ENCODE assay signal across 29 mouse cellular contexts in the genomic region with DNA sequence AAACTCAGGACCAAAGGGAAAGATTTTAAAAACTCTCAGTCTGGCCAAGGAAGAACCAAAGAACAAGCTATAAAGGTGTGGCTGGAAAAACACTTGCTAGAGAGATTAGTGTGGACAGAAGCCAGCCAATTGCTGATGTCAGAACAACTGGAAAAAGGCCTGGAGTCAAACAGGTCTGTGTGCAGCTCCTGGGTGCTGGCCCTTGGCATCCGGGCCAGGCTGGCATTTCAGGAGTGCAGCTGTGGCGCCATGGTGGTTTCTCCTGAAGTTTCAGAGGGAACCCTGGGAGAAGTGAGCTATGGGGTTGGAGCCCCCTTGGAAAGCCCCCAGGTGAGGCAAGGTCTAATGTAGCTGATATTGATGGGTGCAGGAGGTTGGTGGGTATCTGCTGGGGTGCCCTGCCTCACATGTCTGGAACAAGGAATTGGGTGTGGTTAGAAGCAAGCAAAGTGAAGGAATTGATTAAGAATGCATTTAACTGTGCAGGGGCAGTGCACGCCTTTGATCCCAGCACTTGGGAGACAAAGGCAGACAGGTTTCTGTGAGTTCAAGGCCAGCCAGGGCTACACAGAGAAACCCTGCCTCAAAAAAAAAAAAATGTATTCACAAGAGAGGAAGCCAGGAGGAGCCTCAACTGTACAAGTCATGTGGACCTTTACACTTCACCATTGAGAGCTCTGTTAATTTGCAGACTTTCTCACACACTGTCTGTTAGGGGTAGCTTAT. TPM values are rescaled to one million over a fixed set of nuclear protein-coding genes. Genes with fewer than 3 reads are reported as not detected.
DNase-seq lines count a peak whose midpoint lies in the region; ATAC-seq and TF ChIP-seq lines count a peak whose summit lies in the region.
"Had no signal": no experiment of that assay in that cellular context is flagged by ENCODE, and none has a peak within 500 bp of the region (broad histone marks: within the 10 kb centered on the region; RNA-seq: fewer than 3 reads in every experiment).

No protein-coding gene starts in this region.

- TF ChIP-seq CTCF in kidney, adult 2 months (conservative IDR thresholded peaks at IDR 0.05; ENCODE audit: insufficient read depth, insufficient read length, low read depth, low read length) = no peak
- no peak for TF ChIP-seq CTCF in left cerebral cortex, adult 2 months (IDR thresholded peaks at IDR 0.05)

- H3K27me3 ChIP-seq in kidney, adult 2 months (replicated peaks; ENCODE audit: control insufficient read depth, insufficient read depth, low read length) = no peaks in the 10 kb centered on the region
- H3K27me3 ChIP-seq in forebrain, embryonic 13.5 days = no peaks in the 10 kb centered on the region
- H3K27me3 ChIP-seq: embryonic facial prominence, embryonic 13.5 days; forebrain, embryonic 12.5 days had no signal

- no peak overlapping the region for H3K9ac ChIP-seq in forebrain, embryonic 13.5 days
- H3K9ac ChIP-seq: embryonic facial prominence, embryonic 13.5 days; forebrain, embryonic 12.5 days; hindbrain, embryonic 13.5 days had no signal

- no peak for ATAC-seq in forebrain, embryonic 13.5 days
- ATAC-seq: forebrain, embryonic 16.5 days; hindbrain, embryonic 16.5 days; inflammation-experienced regulatory T-cells, adult 6 months had no signal

- peak; percentile 28 for DNase-seq in kidney, adult 2 months
- DNase-seq in kidney, postnatal 10 days = no peak
- DNase-seq in lung, postnatal 36 days = peak; percentile 25
- DNase-seq in lung, postnatal 10 days = no peak
- DNase-seq in ZHBTc4 (ENCODE audit: low read depth, low spot score) = peak; percentile 88
- DNase-seq in left cerebral cortex, adult 2 months (ENCODE audit: extremely low spot score in 1 of 2, low spot score in 2 of 2) = no peak
- DNase-seq: adrenal gland, adult 2 months; adrenal gland, postnatal 14 days; B cell, adult 2 months; cerebellum, adult 11 months; cerebellum, adult 2 months; cerebellum, adult 9-11 months; cerebellum, postnatal 36 days; embryo, embryonic 11 days; gastrocnemius, postnatal 10 days; gastrocnemius, postnatal 36 days had no signal

- no peak overlapping the region for H3K4me2 ChIP-seq in forebrain, embryonic 13.5 days
- H3K4me2 ChIP-seq: embryonic facial prominence, embryonic 13.5 days; forebrain, embryonic 12.5 days; heart, embryonic 11.5 days; hindbrain, embryonic 13.5 days had no signal

- H3K9me3 ChIP-seq in forebrain, embryonic 13.5 days (replicated peaks) = no peaks in the 10 kb centered on the region
- H3K9me3 ChIP-seq: embryonic facial prominence, embryonic 10.5 days; embryonic facial prominence, embryonic 13.5 days; forebrain, embryonic 12.5 days; hindbrain, embryonic 10.5 days; hindbrain, embryonic 13.5 days had no signal

- no peaks in the 10 kb centered on the region for H3K4me1 ChIP-seq in kidney, adult 2 months (ENCODE audit: control insufficient read depth, insufficient read depth, low read length)
- peaks cover 11% of the 10 kb centered on the region for H3K4me1 ChIP-seq in forebrain, embryonic 13.5 days
- H3K4me1 ChIP-seq: hindbrain, embryonic 10.5 days had no signal

- no peak for TF ChIP-seq POLR2A in kidney, adult 2 months (IDR thresholded peaks at IDR 0.05; ENCODE audit: low read depth, low read length)

- intact Hi-C loops in left cerebral cortex, adult 2 months (cut with DNase I) = no loop called here

- H3K4me3 ChIP-seq in kidney, adult 2 months (ENCODE audit: insufficient read depth, low read depth, low read length) = no peak overlapping the region
- H3K4me3 ChIP-seq in forebrain, embryonic 13.5 days = no peak overlapping the region
- H3K4me3 ChIP-seq in left cerebral cortex, adult 2 months = no peak overlapping the region
- H3K4me3 ChIP-seq: embryonic facial prominence, embryonic 10.5 days; embryonic facial prominence, embryonic 13.5 days; erythroblast, embryonic 14.5 days; forebrain, embryonic 12.5 days; hindbrain, embryonic 10.5 days; hindbrain, embryonic 13.5 days had no signal

- 83% methylated on average over 3 of the region's 3 CpGs for WGBS in kidney, adult 2 months
- WGBS in forebrain, embryonic 13.5 days = 92% methylated on average over 3 of the region's 3 CpGs

- no peak overlapping the region for H3K27ac ChIP-seq in kidney, adult 2 months (ENCODE audit: insufficient read depth, low read depth, low read length)
- no peak overlapping the region for H3K27ac ChIP-seq in forebrain, embryonic 13.5 days
- H3K27ac ChIP-seq in left cerebral cortex, adult 2 months = no peak overlapping the region
- H3K27ac ChIP-seq: embryonic facial prominence, embryonic 10.5 days; embryonic facial prominence, embryonic 13.5 days; forebrain, embryonic 12.5 days; hindbrain, embryonic 10.5 days; hindbrain, embryonic 13.5 days had no signal

- no peaks in the 10 kb centered on the region for H3K36me3 ChIP-seq in kidney, adult 2 months (ENCODE audit: control insufficient read depth, insufficient read depth, low read length)
- H3K36me3 ChIP-seq in forebrain, embryonic 13.5 days (ENCODE audit: poor library complexity, severe bottlenecking) = no peaks in the 10 kb centered on the region
- H3K36me3 ChIP-seq: embryonic facial prominence, embryonic 10.5 days; embryonic facial prominence, embryonic 13.5 days; forebrain, embryonic 12.5 days; hindbrain, embryonic 10.5 days; hindbrain, embryonic 13.5 days had no signal

RNA-seq across cellular contexts. Expression of gene Eva1c, which starts 51.8 kb away (rescaled TPM):
- polyA plus RNA-seq in kidney, adult 2 months (2012; rRNA removed) = 5.8 and 8.3 TPM in 2 replicates
- polyA plus RNA-seq in forebrain, embryonic 13.5 days (2015; fragmentation: Nextera tagmentation; extraction: Ambion mirVana) = 4.3 and 5.2 TPM in 2 replicates
- total RNA-seq in left cerebral cortex, adult 2 months (2021) = 1 to 10 TPM; 1.7 to 2.7 TPM
- total RNA-seq: CH12.LX; granulocyte monocyte progenitor cell, adult 5-6 weeks had no signal
- polyA plus RNA-seq: inflammation-experienced regulatory T-cells, adult 6 months had no signal

RNA-seq across cellular contexts. Expression of gene Cfap298, which starts 56.6 kb away (rescaled TPM):
- polyA plus RNA-seq in kidney, adult 2 months (2012; rRNA removed) = 16.1 TPM in 2 replicates
- polyA plus RNA-seq in forebrain, embryonic 13.5 days (2015; fragmentation: Nextera tagmentation; extraction: Ambion mirVana) = 49.1 and 50.0 TPM in 2 replicates
- 10 to 100 TPM; 40.6 to 42.1 TPM for total RNA-seq in left cerebral cortex, adult 2 months (2021)

Comparison
In these comparisons a context has a peak if more than half of its experiments do, and no peak if none do; other contexts are left out.
1. DNase-seq: peak in kidney, adult 2 months (single experiment), lung, postnatal 36 days (single experiment) and ZHBTc4 (single experiment); none in kidney, postnatal 10 days (single experiment), lung, postnatal 10 days (single experiment) and left cerebral cortex, adult 2 months (0 of 2).